Mouse (Mus musculus): Measurements from ENCODE around the gene Csnk1e.

- TF ChIP-seq CTCF (IDR thresholded peaks at IDR 0.05; ENCODE audit: low read depth) = no peak
- TF ChIP-seq EP300 (IDR thresholded peaks at IDR 0.05; ENCODE audit: low read depth) = no peak
Measured at GRCm38 (mm10) chr15:79503438-79503837, 48.1 kb upstream of the Csnk1e start.
